Mouse (Mus musculus) right cerebral cortex, adult 2 months (tissue): ENCODE data around the gene Uvrag.
"Not testable (repeated sequence)": the region's sequence is repeated elsewhere in the genome, so short reads cannot be mapped to it uniquely, and the experiment has no call there.

Experiments
- DNase-seq, 2 experiments: peaks; one replicate each; pipeline ENCODE4 v3.0.0; 2021 to 2022; ENCODE audit warnings: low spot score in 2 of 2

The Uvrag gene

GRCm38 (mm10) chr7:99097781-99098180, 43.2 kb downstream of the Uvrag start:
- no peak for DNase-seq

DNA sequence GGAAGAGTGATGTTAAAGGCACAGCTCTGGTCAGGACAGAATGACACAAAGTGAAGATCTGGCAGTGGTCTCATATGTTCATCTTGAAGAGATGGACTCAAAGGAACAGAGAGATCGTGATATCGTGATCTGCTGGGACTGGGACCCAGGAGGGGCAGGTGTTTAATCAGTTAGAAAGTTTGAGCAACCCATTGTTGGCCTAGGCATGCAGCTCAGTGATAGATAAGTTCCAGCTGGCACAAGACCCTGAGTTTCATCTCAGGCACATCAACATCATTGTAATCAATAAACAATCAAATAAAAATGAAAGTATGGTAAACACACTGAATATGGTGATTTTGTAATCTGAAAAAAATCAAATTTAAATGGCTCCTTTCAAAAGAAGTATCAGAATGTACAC, 43.8 kb downstream of the Uvrag start:
- DNase-seq = no peak

- DNase-seq = peak in 1 of 2 experiments; percentile 22
Measured at GRCm38 (mm10) chr7:99095191-99095590, 45.8 kb downstream of the Uvrag start.

- no peak for DNase-seq
Measured at GRCm38 (mm10) chr7:99094336-99094735, 46.6 kb downstream of the Uvrag start.

DNA sequence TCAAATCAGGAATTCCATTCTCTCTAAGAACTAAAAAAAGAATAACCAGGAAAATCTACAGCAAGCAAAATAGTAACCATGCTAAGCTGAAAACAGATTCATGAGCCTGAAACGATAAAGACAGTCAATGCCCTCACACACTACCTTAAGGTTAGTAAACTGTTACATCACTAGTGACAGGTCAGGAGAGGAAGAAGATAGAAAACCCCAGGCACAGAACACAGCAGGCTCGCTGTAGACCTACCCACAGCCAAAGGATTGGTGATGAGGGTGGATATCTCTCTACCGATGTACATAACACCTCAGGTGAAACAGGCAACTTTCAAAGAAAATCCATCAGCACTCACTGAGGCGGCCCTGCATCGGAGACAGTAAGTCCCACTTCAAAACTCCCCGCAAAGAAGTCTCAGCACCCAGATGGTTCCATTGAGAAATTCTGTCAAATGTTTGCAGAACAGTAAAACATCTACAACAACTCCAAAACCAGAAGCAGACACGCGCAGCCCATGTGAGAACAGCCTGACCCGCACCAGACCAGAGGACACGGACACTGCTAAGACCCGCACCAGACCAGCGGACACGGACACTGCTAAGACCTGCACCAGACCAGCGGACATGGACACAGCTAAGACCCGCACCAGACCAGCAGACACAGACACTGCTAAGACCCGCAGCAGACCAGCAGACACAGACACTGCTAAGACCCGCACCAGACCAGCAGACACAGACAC, 48.9 kb downstream of the Uvrag start:
- no peak for DNase-seq

- no peak for DNase-seq
Measured at GRCm38 (mm10) chr7:99089716-99090115, 51.2 kb downstream of the Uvrag start.

DNA sequence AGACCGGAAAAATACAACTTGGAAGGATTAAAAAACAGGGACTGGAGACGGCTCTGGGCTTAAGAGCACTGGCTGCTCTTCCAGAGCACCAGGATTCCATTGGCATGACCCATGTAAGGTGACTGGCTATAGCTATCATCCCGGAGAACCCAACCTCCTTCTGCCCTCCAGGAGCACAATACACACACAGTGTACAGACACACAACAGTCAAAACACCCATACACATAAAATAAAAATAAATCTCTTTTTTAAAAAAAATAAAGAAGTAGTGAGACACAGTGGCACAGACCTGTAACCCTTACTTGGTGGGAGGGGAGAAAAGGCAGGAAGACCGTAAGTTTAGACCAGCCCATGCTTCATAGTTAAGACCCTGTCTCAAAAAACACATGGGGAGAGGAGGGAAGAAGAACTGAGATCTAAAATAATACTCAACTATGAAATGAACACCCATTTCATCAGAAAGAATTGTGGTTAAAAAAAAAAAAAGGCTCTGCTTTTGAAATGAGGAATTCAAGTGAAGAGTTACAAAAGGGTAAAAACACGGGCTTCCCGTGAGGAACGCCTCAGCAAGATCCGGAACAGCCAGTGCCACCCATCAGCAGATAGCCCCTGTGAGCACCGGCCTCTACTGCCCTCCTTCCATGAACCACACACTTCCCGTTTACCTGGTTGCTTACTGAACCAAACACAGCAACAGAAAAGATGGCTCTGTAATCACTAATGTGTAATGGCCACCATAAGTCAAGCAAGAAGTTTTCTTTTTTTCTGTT, 52.2 kb downstream of the Uvrag start:
- no peak for DNase-seq

DNA sequence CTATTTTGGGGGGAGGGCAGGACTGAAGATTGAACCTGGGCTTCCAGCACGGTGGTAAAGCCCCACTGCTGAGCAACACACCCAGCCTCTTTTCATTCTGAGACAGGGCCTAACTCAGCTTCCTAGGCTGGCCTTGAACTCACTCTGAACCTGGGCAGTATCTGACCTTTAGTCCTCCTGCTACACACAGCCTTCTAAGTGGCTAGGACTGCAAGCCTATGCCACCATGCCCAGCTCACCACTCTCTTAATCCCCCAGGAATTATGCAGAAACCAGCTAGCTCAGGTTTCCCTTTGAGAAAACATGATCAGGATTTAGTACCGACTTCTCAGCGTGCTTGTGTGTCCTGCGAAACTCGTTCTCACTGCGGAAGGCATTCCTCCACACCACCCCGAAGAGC, 53.4 kb downstream of the Uvrag start:
- no peak for DNase-seq

GRCm38 (mm10) chr7:99086646-99087443, 54.1 kb downstream of the Uvrag start:
- DNase-seq = no peak

- DNase-seq = no peak
Measured at GRCm38 (mm10) chr7:99085249-99085648, 55.7 kb downstream of the Uvrag start.

DNA sequence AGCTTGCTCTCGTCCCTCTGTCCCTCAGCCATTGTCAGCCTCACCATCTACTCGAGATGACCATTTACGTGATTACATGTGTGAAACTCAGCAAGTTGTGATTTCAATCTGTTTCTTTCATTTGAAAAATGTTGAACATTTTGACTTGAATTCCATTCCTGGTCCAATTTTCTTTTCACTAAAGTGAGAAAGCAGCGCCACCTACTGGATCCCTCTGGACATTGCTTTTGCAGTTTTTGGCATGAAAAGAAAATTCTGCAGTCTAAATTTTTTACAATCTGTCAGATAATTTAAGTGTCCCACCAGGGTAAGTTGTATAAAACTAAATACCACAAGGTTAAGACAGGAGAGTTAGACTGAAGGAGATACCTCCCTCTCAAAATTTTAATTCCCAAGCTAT, 61.4 kb downstream of the Uvrag start:
- peak; percentile 78 to 79 for DNase-seq

DNA sequence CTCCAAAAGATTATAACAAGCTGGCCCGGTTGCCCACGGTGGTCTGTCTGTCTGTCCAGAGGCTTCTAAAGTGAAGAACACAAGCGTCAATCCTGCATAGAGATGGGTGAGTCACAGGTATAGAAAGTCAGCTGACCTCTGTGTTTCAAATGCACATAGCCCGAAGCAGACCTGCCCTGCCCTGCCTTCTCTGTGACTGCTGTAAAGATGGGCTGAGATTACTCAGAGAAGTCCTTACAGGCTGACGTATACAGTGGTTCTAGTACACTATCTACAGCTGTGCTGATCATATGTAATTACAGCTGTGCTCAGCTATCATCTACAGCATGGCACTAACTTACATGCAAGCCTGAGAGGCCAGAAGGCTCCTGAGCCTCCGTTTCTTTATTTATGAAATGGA, 62.1 kb downstream of the Uvrag start:
- DNase-seq = no peak

DNA sequence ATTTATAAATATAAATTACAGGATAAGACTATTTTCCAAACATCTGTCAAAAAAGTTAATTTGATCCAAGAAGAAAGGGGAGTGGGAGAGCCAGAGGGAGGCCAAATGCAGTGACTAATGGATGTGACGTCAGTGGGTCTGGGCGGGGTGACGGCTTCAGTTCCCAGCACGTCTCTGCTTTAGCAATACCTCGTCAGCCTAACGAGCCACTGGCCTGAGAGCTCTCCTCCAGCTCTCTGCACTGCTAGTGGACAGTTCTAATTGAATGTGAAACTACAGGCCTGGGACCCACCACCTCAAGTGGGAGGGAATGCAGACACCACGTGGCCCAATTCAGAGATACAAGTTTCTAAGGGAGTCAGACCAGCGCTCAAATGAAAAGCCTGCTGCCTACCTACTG, 63.7 kb downstream of the Uvrag start:
- no peak for DNase-seq

- no peak for DNase-seq
Measured at GRCm38 (mm10) chr7:99075101-99075500, 65.8 kb downstream of the Uvrag start.

DNA sequence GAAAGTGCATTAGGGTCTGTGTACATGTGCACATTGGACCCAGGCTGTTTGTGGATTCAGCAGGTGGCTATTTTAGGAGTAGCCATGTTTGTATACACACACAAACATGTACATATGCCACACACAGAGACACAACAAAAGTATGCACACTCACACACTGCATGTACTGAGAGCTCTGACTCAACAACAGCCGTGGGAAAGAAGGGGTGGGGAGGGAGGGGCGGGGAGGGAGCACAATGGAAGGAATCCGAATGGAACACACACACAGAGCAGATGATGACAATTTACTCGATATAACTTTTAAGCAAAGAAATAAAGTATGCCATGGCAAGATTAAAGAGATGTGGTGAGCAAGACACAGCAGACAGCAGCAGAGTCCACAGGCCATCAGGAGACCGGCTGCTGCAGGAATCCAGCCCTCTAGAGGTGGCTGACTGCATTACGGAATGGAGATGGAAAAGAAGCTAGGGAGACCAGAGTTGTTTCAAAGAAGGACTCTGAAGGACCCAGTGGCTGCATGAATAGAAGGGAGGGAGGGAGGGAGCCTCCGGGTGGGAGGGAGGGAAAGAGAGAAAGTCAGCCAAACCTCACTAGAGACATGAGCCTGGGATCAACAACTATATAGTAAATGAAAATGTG, 67.1 kb downstream of the Uvrag start:
- peak; percentile 37 to 51 for DNase-seq

- no peak for DNase-seq
Measured at GRCm38 (mm10) chr7:99067710-99068109, 73.2 kb downstream of the Uvrag start.

- no peak for DNase-seq
Measured at GRCm38 (mm10) chr7:99065920-99066319, 75.0 kb downstream of the Uvrag start.

DNA sequence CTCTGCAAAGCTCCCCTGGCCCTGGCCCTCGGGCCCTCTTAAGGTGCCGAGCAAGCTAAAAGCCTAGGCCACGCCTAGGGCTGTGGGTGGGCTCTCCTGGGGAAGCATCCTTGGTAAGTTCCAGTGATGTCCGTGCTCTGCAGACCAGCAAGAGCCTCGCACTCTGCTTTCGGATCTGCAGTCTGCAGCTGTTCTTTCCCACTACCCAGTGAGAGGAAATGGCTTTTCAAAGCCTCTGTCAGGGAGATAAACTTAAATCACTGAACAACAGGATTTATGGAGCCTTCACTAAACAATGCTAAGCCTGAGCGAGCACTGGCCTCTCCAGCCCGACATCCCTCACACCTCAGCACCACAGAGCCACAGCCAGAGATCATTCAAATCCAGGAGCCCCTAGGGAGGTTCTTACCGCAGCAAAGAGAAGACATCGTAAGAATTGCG, 75.5 kb downstream of the Uvrag start:
- no peak for DNase-seq

- no peak for DNase-seq
Measured at GRCm38 (mm10) chr7:99064795-99065194, 76.1 kb downstream of the Uvrag start.

DNA sequence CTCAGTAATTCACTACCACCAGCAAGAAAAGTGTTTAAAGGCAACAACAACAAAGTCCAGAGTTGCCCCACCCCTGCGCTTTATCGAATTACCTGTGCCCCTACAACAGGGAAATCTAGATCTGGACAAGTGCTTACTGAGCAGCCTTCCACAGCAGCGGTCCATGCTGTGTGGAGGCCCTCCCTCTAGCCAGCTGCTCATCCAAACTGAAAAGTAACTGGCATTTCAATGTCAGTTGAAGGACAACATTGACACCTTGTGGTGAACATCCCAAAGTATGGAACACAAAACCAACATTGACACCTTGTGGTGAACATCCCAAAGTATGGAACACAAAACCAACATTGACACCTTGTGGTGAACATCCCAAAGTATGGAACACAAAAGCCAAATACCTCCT, 78.7 kb downstream of the Uvrag start:
- DNase-seq = not testable (repeated sequence)

DNA sequence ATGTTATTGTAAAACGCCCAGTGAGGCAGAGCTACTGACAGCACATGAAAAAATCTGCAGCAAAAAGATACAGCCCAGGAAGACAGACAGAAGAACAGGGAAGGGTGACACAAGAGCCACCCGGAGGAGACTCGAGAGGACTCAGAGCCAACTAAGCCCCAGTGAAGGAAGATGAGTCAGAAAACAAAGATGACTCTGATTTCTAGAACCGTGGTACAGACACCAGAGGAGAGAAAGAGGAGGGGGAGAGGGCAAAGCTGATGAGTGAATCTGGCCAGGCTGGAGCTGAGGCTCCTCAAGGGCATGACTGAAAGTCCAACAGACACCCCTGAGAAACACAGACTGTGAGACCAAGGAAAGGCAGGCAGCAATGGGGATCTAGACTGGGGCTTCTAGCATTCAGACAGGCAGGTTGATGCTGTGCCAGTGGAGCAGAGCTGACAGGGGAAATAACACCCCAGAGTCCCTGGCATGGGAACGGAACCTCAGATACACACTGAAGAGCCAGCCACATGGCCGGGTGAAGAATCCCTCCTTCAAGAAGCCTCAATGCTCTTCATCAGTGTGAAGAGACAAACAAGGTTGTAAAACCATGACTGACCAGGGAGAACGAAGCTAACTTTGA, 79.8 kb downstream of the Uvrag start:
- no peak for DNase-seq
